Mouse (Mus musculus) hematopoietic stem cell, adult 5-6 weeks (primary cell): ENCODE results near the gene Cav1. TPM values are rescaled to one million over a fixed set of nuclear protein-coding genes. Genes with fewer than 3 reads are reported as not detected.

Experiments
- ATAC-seq, 2 experiments: fragments of 125-278 bp in 1 of 2; replicated peaks in 1 of 2; 2 replicates each; pipeline ENCODE4 v1.8.0; 2016 to 2017; ENCODE audit warnings: inconsistent platforms in 2 of 2, mild to moderate bottlenecking in 2 of 2, moderate number of reproducible peaks in 2 of 2, low read depth in 1 of 2, moderate TSS enrichment in 1 of 2; ENCODE audit not compliant: low FRiP score in 2 of 2, poor library complexity in 2 of 2, severe bottlenecking in 2 of 2, insufficient read depth in 1 of 2, low TSS enrichment in 1 of 2
- total RNA-seq: library from RNA; stranded (forward); fragments of 172-1452, 232-1000 nt; gene quantifications from 2 replicates; pipeline ENCODE4 v1.2.3, GENCODE M21; 2017

Cav1 gene
- total RNA-seq, 1 experiment from 2014 or later = not detected

DNA sequence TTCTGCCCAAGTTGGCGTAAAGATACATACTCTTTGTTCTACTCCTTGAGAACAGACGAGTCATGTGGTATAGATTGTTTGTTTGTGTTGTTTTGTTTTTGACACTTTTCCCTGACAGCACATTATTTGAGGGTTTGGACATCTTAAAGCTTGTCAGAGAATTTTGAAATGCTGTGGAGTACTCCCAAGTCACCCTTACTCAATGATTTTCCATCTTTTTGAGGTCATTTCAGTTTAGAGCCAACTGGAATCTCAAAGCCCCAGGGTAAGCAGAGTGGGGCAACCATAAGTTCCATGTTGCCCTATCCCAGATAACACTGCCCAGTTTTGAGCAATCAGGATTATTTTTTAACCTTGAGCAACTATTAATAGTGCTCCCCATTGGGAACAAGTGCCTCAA lies 8.1 kb downstream of the Cav1 start:
- no peak for ATAC-seq

DNA sequence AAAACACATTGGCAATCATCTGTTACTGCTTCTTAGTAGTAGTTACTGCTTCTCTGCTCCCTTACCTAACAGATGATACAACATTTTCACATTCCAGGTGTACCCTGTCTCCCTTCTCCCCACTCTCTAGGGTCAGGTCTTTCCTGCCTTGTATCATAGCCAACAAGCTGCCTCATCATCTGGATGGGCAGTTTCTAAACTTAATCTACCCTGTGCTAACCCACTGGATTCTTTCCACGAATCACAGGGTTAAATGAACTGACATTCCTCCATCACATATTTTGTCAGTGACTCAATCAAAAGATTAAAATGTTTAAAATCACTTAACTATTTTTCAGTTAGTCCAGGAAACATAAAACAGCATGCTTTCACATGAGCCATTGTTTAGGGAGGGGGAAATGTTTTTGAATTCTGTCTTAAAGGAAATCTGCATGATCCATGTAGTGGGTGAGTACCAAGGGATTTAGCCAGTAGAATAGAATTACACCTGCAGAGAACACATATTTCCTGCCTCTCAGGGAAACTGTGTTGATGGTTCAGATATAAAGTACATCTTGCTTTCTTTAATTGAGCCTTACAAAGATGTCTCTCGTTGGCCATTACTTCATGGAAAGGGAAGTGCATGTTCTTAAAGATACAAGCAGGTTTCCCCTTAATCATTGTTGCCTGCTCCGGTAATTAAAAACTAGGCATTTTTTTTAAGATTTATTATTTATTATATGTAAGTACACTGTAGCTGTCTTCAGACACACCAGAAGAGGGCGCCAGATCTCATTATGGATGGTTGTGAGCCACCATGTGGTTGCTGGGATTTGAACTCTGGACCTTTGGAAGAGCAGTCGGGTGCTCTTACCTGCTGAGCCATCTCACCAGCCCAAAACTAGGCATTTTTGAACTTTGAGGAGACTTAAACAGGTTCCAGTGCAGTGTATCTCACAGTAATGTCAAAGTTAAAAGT lies 8.8 kb downstream of the Cav1 start:
- no peak for ATAC-seq

GRCm38 (mm10) chr6:17316294-17317166 lies 10.4 kb downstream of the Cav1 start:
- ATAC-seq = no peak

DNA sequence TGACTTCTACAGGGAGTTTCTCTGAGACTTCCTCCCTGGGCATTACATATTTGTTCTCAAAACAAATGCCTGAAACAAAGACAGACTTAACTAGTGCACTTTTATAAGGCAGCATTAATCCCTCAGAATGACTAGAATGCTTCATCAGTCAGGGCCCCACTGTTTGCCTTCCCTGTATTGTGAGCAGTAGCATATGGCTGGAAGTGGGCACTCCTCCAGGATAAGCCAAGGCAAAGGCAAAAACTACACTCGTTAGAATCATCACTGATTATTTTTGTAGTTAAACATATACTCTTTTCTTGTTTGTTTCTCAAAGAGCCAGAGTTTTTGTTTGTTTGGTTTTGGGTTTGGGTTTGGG lies 11.0 kb downstream of the Cav1 start:
- no peak for ATAC-seq

- ATAC-seq = no peak
These were observed 11.8 kb downstream of the Cav1 start for GRCm38 (mm10) chr6:17317944-17318343.

- no peak for ATAC-seq
These were observed 15.8 kb downstream of the Cav1 start for GRCm38 (mm10) chr6:17321976-17322375.

GRCm38 (mm10) chr6:17327216-17327615 lies 21.1 kb downstream of the Cav1 start:
- ATAC-seq = no peak

DNA sequence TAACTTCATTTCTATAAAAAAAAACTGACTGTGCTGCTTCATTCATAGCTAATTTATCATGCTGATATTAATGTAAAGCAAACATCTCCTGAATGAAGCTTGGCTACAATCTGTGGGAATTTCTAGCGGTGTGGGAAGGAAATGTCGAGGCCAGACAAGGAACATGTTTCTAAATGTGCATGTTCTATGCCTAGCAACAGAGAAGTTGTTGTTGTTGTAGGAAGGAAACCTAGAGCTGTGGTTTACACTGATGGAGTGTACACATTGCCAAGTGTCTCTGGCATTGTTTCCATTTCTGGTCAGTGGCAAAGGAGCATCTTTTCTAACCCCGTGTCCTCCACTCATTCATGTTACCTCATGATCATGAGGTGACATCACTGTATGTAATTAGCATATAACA lies 23.7 kb downstream of the Cav1 start:
- ATAC-seq = 0 out of 4 replicates have a peak, but pooled peaks of 1 of the 2 experiments have one; percentile 17

- ATAC-seq = no peak
These were observed 31.6 kb downstream of the Cav1 start for GRCm38 (mm10) chr6:17337724-17338123.

DNA sequence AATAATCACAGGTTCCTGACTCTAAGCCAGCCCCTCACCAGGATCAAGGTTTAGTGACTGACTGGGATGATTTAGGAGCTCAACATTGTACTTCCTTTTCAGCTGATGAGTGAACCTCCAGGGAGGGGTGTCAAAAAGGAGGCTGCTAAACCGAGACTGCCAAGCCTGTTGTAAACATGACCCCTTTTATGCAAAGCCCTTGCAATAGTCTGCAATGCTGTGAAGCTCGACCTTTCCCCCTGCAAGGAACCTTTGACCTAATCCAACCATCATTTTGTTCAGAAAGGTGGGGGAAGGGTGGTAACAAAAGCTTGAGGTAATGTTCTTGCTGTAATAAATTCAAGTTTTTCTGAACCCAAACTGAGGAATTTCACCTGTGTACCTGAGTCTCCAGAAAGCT lies 34.3 kb downstream of the Cav1 start:
- peak in 1 of 2 experiments; percentile 32; a peak in 2 of 4 replicates for ATAC-seq

- no peak for ATAC-seq
These were observed 41.9 kb downstream of the Cav1 start for GRCm38 (mm10) chr6:17348011-17348410.

GRCm38 (mm10) chr6:17350803-17351202 lies 44.7 kb downstream of the Cav1 start:
- no peak for ATAC-seq

DNA sequence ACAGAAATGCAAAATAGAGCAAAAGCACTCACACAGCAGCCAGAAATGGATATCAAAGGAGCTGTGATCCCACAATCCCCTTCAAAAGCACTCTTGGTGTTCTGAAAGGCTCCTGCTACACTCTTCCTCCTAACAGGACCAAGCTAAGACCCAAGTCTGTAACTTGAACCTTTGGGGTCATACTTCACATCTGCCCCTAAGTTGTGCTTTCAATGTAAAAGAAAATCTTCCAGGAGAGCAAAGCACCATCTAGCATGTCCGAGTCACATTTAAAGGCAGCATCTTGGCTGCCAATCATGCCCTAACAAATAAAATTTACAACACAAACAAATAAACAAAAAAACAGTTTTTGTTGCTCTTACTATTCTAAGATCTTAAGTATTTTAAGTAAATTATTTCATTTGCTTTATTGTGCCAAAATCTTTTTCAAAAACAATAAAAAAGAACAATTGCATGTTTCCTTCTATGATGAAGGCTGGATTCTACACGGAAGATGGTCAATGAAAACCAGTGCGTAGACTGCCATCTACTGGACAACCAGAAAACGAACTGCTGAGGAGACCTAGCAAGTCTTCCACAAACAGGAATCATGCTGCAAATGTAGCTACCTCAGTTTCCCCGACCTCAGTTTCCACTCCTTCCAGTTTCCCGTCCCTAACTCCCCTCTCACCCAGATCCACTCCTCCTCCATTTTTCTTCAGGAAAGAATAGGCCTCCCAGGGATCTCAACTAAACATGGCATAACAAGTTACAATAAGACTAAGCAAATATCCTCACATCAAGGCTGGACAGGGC lies 53.0 kb downstream of the Cav1 start:
- ATAC-seq = no peak

- 0 out of 4 replicates have a peak, but pooled peaks of 1 of the 2 experiments have one; percentile 18 for ATAC-seq
These were observed 56.6 kb downstream of the Cav1 start for GRCm38 (mm10) chr6:17362771-17363170.

DNA sequence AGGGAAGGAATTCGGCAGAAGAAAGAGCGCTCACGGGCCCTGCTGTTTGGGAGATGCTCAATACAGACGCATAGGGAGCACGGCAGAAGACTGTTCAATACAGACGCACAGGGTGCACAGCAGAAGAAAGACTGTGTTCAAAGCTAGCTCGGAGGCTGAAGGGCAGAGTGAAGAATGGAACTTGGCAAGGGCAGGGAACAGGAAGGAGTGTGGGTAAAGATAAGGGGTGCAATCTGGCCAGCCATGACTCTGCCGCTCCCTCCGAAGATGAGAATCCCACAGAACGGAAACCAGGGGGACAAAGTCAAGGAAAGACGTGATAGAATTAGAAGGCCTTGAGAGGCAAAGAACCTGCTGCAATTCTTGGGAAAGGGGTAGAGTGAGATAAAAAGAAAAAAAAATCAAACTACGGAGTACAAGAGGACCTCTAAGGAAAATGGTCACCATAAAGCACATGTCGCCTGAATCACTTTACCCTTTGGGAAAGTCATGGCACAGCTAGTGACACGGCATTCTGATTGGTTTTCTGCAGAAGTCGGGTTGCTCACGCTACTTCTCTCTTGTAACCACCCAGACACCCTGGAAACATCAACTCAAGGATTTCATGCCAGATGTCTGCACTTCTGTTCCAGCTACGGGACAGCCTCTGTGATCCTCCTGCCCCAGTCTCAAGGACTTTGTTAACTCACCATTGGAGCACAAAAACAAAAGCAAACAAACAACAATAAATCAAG lies 57.5 kb downstream of the Cav1 start:
- peak; percentile 92 to 97 for ATAC-seq

- no peak for ATAC-seq
These were observed 68.2 kb downstream of the Cav1 start for GRCm38 (mm10) chr6:17374326-17374725.

DNA sequence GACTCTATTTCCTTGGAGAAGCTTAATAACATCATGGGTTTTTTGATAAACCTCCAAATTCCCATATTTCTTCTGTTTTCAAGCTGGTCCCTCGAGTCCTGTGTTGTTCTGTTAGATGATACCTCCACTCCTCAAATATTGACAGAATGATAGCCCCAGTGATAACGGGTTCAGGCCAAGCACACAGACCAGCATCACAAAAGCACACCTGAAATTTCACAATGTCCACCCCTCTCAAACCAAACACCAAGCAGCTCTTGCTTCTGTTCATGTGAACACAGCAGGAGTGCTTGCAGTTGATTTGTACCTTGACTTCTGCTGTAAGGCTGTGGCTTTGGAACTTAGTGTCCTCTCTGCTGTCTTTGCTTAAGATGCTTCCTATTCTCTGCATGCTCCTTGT lies 71.2 kb downstream of the Cav1 start:
- ATAC-seq = no peak
